Mouse (Mus musculus) midbrain, postnatal 0 days (tissue): ENCODE results near the gene Sertad1. TPM values are rescaled to one million over a fixed set of nuclear protein-coding genes. Genes with fewer than 3 reads are reported as not detected.

ENCODE experiments used
- ATAC-seq: fragments of 200-750 bp; cut with Nextera tagmentation; 2 replicates; pipeline ENCODE4 v1.8.0; 2017; ENCODE audit warnings: moderate number of reproducible peaks, mild to moderate bottlenecking, moderate TSS enrichment, moderate library complexity; ENCODE audit not compliant: low FRiP score
- DNase-seq: peaks from one replicate; pipeline ENCODE4 v3.0.0-alpha.2; 2015; ENCODE audit warnings: low spot score
- H3K27ac ChIP-seq: fragments of 300-500 bp; sonication (generic); 2 replicates; pipeline ENCODE4 v1.5.1; 2014; ENCODE audit warnings: low read depth, mild to moderate bottlenecking, low read length, mixed read lengths
- H3K27me3 ChIP-seq: fragments of 300-500 bp; sonication (generic); 2 replicates; pipeline ENCODE4 v1.6.1; 2014; ENCODE audit warnings: low read length, control low read depth, mixed read lengths; ENCODE audit not compliant: insufficient read depth
- H3K36me3 ChIP-seq: fragments of 300-500 bp; sonication (generic); 2 replicates; pipeline ENCODE4 v1.6.1; 2014; ENCODE audit warnings: low read length, control low read depth, mixed read lengths; ENCODE audit not compliant: insufficient read depth
- H3K4me1 ChIP-seq: fragments of 300-500 bp; sonication (generic); 2 replicates; pipeline ENCODE4 v1.6.1; 2014; ENCODE audit warnings: mild to moderate bottlenecking, control low read depth, antibody characterized with exemption, low read length, mixed read lengths; ENCODE audit not compliant: insufficient read depth
- H3K4me2 ChIP-seq: fragments of 300-500 bp; sonication (generic); 2 replicates; pipeline ENCODE4 v1.6.1; 2014; ENCODE audit warnings: low read depth, mild to moderate bottlenecking, low read length, mixed read lengths; ENCODE audit not compliant: poor library complexity, severe bottlenecking
- H3K4me3 ChIP-seq: fragments of 300-500 bp; sonication (generic); 2 replicates; pipeline ENCODE4 v1.5.1; 2014; ENCODE audit warnings: low read depth, mild to moderate bottlenecking, low read length, moderate library complexity
- H3K9ac ChIP-seq: fragments of 300-500 bp; sonication (generic); replicated peaks from 2 replicates; pipeline ENCODE4 v1.6.1; 2014; ENCODE audit warnings: mild to moderate bottlenecking, low read length, moderate library complexity, mixed read lengths; ENCODE audit not compliant: poor library complexity, severe bottlenecking
- H3K9me3 ChIP-seq: fragments of 300-500 bp; sonication (generic); 2 replicates; pipeline ENCODE4 v1.6.1; 2016; ENCODE audit warnings: low read length, control low read depth
- CTCF ChIP-seq: IDR thresholded peaks from 2 replicates; pipeline ENCODE4 v1.5.1; 2016; ENCODE audit warnings: antibody characterized with exemption, mild to moderate bottlenecking
- WGBS: fragments of 180-500 bp; shearing (Covaris S2); extraction: QIAGEN DNeasy Blood & Tissue Kit; methylation state at CpG from one replicate; pipeline ENCODE4 v1.1.7; 2014; 5-methylcytosine and 5-hydroxymethylcytosine counted together
- polyA plus RNA-seq: library from polyadenylated mRNA; unstranded; fragments of >200 nt; fragmentation: Nextera tagmentation; extraction: Ambion mirVana; gene quantifications from 2 replicates; pipeline ENCODE4 v1.2.1, GENCODE M21; 2015
- total RNA-seq: library from RNA; depleted of rRNA; stranded (reverse); fragments of >200 nt; gene quantifications from 2 replicates; pipeline ENCODE4 v1.2.3, GENCODE M21; 2014

Sertad1 gene
- total and polyA plus RNA-seq, 2 experiments from 2014 or later: 6.9 to 10.5 TPM

- DNase-seq (peak; percentile 90), ATAC-seq (peak; percentile 75)
- peaks cover 13% of the 10 kb centered on the region for H3K36me3 ChIP-seq
- no peaks in the 10 kb centered on the region for H3K27me3 ChIP-seq
- H3K9ac ChIP-seq: no peak overlapping the region
- peak; percentile 98 for TF ChIP-seq CTCF
- no peak overlapping the region for H3K4me2 ChIP-seq
- no peak overlapping the region for H3K4me3 ChIP-seq
- H3K4me1 ChIP-seq: no peaks in the 10 kb centered on the region
- 19% methylated on average over 10 of the region's 10 CpGs for WGBS
- no peaks in the 10 kb centered on the region for H3K9me3 ChIP-seq
- H3K27ac ChIP-seq: 0 out of 2 replicates have a peak overlapping the region, but pooled peaks have one; percentile 38
Measured at GRCm38 (mm10) chr7:27526039-27526827, 39.5 kb downstream of the Sertad1 start.

GRCm38 (mm10) chr7:27529070-27529469 is 42.4 kb downstream of the Sertad1 start:
- peaks cover 32% of the 10 kb centered on the region for H3K36me3 ChIP-seq

GRCm38 (mm10) chr7:27530937-27531336 is 44.2 kb downstream of the Sertad1 start:
- DNase-seq: no peak
- Histone ChIP-seq H3K9ac (no peak overlapping the region), H3K4me3 (no peak overlapping the region), H3K4me2 (no peak overlapping the region), H3K27me3 (no peaks in the 10 kb centered on the region), H3K4me1 (no peaks in the 10 kb centered on the region), H3K36me3 (peaks cover 41% of the 10 kb centered on the region), H3K27ac (no peak overlapping the region), H3K9me3 (no peaks in the 10 kb centered on the region)
- TF ChIP-seq CTCF: peak; percentile 15; the same call in 1 of the 2 replicates
- WGBS: 78% methylated on average over 3 of the region's 3 CpGs
- no peak for ATAC-seq

More at GRCm38 (mm10) chr7:27529070-27529469, 42.4 kb downstream of the Sertad1 start:
- 84% methylated on average over 21 of the region's 21 CpGs for WGBS
- no peaks in the 10 kb centered on the region for H3K27me3 ChIP-seq
- DNase-seq (no peak), ATAC-seq (no peak)
- TF ChIP-seq CTCF: no peak
- no peaks in the 10 kb centered on the region for H3K4me1 ChIP-seq
- H3K9me3 ChIP-seq: no peaks in the 10 kb centered on the region
- no peak overlapping the region for H3K4me2 ChIP-seq
- no peak overlapping the region for H3K4me3 ChIP-seq
- no peak overlapping the region for H3K27ac ChIP-seq
- H3K9ac ChIP-seq: no peak overlapping the region

- Histone ChIP-seq H3K27me3 (no peaks in the 10 kb centered on the region), H3K9ac (no peak overlapping the region), H3K4me1 (no peaks in the 10 kb centered on the region), H3K4me3 (no peak overlapping the region), H3K4me2 (no peak overlapping the region), H3K36me3 (peaks cover 49% of the 10 kb centered on the region), H3K27ac (no peak overlapping the region), H3K9me3 (no peaks in the 10 kb centered on the region)
- DNase-seq (no peak), ATAC-seq (peak; percentile 31)
- WGBS: 95% methylated on average over 10 of the region's 10 CpGs
- TF ChIP-seq CTCF: no peak
Measured at GRCm38 (mm10) chr7:27531707-27532106, 45.0 kb downstream of the Sertad1 start.

GRCm38 (mm10) chr7:27532480-27533050 is 45.9 kb downstream of the Sertad1 start:
- no peak overlapping the region for H3K4me3 ChIP-seq
- no peak for DNase-seq
- H3K27ac ChIP-seq: no peak overlapping the region
- H3K9ac ChIP-seq: no peak overlapping the region
- no peak overlapping the region for H3K4me2 ChIP-seq
- H3K9me3 ChIP-seq: no peaks in the 10 kb centered on the region
- ATAC-seq: no peak
- TF ChIP-seq CTCF: no peak
- H3K27me3 ChIP-seq: no peaks in the 10 kb centered on the region
- H3K4me1 ChIP-seq: no peaks in the 10 kb centered on the region
- peaks cover 56% of the 10 kb centered on the region for H3K36me3 ChIP-seq
- WGBS: 90% methylated on average over 9 of the region's 9 CpGs

GRCm38 (mm10) chr7:27535386-27535785 is 48.7 kb downstream of the Sertad1 start:
- Histone ChIP-seq H3K4me3 (no peak overlapping the region), H3K36me3 (peaks cover 74% of the 10 kb centered on the region), H3K4me1 (no peaks in the 10 kb centered on the region), H3K27me3 (no peaks in the 10 kb centered on the region), H3K9ac (no peak overlapping the region), H3K9me3 (no peaks in the 10 kb centered on the region), H3K4me2 (no peak overlapping the region), H3K27ac (no peak overlapping the region)
- ATAC-seq (no peak), DNase-seq (no peak)
- TF ChIP-seq CTCF: no peak
- WGBS: 86% methylated on average over 2 of the region's 2 CpGs
